Mouse (Mus musculus) fibroblast of lung, adult 2 months (primary cell): Measurements from ENCODE around the gene 1700061G19Rik.
"Not testable (repeated sequence)": the region's sequence is repeated elsewhere in the genome, so short reads cannot be mapped to it uniquely, and the experiment has no call there.

ENCODE experiments used
- DNase-seq: peaks from one replicate; pipeline ENCODE4 v3.0.0-alpha.2; 2011; ENCODE audit warnings: low read depth

The 1700061G19Rik gene

DNA sequence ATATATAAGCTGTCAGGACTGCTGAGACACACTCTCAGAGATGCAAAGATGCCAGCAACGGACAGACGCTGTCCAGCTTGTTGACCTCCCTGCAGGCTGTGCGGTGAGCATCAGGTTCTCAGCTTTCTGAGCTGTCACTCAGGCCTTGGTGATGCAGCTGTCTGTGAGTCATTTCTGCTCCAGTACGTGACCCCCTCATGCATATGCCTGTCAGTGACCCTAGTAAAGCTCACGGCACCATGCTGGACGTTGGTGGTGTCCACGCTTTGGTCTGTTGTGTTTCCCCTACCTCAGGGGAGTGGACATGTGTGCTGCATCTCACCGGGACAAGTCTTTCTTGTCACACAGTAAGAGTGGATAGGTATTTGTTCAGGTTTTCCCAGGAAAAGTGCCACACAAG is 3.5 kb upstream of the 1700061G19Rik start:
- no peak for DNase-seq

DNA sequence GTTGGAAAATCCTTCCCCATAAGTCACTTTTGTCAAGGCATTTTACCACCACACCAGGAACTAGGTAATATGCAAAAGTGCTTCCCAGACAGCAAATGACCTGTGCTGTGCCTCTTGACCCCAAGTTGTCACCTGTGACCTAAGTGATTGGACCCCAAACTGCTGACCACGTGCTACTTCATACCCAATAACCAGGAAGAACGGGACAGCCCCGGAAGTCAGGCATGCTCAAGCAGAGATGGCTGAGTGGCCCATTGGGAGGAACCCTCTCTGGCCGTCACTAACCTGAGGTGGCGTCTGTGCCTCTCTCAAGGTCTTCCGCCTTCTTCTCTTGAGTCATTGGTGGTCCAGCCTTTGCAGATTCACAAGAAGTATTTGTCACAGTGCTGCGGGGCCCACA is 2.8 kb upstream of the 1700061G19Rik start:
- no peak for DNase-seq

DNA sequence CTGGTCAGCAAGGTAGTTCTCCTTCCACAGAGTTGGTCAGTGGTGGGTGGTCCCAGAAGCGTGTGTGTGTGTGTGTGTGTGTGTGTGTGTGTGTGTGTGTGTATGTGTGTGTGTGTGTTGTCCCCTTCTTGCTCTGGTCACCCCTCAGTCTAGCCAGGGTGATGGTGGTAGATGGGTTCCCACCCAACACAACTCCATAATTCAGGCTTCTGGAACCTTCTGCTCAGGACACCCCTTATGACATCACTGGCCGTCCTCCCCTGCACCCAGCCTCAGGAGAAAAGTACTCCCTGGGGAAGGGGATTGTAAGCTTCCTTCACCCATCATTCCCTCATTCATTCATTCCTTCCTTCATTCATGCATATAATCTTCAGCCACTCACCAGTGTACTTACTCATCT is 1.0 kb upstream of the 1700061G19Rik start, which contains the start of gene Acsbg2:
Gene Acsbg2, minus strand, starts transcription at position 211 of the 400 bp plus-strand sequence.
- DNase-seq, result no peak

DNA sequence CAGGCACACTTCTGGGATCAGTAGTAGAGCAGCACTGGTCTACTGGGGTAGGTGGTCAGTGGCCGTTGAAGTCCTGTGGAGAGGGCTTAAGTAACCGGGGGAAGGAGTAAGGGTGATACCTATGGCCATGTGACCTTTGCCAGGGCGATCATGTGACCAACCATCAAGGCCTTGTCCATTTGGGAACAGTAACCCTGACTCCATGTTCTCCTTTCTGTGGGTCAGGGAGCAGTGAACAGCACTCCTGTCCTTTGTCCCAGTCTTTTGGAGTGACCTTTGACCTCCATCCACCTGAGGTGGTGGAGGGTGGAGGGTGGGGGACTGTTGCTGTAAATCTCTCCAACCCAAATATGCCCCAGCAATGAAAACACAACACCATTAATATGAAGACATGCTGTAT is 1.2 kb downstream of the 1700061G19Rik start:
- no peak for DNase-seq

DNA sequence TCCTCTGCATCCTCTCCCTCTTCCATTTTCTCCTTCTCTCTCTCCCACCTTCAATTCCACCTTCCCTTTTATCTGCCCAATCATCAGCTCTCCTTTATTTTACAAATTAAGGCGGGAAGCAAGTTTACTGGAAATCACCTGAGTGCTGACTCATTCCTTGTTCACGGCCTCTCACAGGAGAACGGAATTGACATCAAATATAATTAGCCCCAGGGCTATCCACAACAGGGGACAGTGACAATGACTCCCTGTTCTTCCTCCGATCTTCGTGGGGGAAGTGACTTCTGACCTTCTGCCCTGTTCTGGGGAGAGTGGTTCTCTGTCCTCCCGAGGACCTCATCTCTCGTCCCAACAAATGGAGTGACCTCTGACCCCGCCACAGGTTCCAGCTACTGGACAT is 1.7 kb downstream of the 1700061G19Rik start:
- no peak for DNase-seq

DNA sequence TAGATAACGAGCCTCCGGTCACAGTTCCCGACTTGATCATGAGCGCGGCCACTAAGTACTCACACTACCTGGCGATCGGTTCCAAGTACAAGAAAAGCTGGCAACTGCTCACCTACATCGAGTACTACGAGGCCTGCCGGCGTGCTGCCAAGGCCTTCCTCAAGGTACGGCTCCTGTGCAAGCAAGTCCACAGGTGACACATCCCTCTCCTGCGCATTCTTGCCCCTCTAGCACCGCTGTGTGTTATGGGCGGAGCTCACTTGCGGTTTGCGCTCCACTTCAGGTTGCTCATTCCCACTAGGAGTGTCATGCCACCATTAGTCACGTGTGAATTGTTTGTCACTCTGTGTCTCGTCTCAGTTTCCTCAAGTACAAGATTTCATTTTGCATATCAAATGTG is 2.1 kb downstream of the 1700061G19Rik start:
- no peak for DNase-seq

DNA sequence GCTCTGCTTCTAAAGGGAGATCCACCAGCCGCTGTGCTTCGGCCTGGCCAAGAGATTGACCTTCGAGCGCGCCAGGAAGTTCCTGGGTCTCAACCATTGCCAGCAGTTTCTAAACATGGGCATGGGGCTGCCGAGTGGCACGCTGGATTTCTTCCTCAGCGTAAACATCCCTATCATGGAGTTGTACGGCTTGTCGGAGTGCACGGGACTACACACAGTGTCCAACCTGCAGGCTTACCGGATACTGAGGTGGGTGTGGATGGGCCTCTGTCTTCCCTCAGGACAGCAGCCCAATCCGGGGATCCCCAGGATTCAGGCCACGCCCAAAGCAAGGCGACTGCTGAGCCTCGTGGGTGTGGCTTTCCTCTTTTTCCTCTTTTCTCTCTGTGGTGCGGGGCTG is 8.3 kb downstream of the 1700061G19Rik start:
- no peak for DNase-seq

DNA sequence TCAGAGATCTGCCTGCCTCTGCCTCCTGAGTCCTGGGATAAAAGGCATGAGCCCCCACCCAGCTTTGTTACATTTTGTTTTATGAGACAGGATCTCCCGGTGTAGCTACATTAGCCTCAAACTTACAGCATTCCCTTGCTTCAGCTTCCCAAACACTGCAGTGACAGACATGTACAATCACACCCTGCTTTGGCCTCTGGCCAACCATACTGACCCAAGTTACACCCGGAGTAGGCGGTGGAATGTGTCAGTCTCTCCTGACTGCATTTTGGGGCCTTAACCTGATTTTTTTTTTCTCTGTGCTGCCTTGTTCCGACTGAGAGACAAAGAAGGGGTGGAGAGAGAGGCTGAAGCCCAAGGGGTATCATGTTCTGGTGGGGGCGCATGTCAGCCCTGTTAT is 9.1 kb downstream of the 1700061G19Rik start:
- no peak for DNase-seq

DNA sequence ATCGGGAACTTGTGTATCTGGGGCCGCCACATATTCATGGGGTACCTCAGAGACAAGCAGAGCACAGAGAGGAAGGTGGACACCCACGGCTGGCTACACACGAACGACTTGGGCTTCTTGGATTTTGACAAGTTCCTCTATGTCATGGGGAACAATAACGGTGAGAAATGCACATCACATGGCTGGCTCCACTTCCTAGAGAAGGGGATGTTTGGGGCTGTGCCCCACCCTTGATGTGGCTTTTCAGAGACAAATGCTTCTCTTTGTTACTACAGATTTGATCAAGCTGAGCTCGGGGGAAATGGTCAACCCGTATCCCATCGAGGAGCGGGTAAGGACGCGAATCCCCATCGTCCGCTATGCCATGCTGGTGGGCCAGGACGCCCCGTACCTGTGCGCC is 9.5 kb downstream of the 1700061G19Rik start:
- no peak for DNase-seq

DNA sequence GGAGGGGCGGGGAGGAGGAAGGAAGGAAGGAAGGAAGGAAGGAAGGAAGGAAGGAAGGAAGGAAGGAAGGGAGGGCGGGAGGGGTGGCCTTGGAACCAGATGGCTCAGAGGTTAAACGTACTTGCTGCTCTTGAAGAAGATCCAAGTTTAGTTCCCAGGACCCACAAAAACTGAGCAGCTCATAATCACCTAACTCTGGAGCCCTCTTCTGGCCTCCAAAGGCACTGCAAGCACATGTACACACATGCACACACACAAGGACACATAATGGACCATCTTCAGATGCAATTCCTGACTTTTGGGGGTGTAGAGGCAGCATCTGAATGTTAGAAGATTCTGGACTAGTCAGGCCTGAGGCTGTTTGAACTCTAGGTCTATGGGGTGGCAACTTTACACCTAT is 12.8 kb downstream of the 1700061G19Rik start:
- no peak for DNase-seq

DNA sequence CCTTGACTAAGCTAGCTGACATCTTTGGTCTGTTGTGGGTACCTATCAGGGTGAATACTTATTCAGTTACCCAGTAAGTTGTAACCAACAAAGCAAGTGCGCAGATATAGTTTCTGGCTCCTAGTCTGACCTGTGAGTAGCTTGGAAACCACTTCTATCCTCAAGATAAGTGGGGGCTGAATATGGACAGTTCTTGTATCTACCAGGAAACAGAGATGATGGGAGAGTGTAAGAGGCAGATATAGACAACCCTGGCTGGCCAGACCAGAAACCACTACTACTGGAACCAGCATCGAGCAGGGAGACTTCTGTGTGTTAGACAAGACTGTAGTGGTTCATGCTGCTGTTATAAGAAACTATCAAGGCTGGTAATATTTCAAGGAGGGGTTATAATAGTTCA is 14.7 kb downstream of the 1700061G19Rik start:
- DNase-seq, result no peak

DNA sequence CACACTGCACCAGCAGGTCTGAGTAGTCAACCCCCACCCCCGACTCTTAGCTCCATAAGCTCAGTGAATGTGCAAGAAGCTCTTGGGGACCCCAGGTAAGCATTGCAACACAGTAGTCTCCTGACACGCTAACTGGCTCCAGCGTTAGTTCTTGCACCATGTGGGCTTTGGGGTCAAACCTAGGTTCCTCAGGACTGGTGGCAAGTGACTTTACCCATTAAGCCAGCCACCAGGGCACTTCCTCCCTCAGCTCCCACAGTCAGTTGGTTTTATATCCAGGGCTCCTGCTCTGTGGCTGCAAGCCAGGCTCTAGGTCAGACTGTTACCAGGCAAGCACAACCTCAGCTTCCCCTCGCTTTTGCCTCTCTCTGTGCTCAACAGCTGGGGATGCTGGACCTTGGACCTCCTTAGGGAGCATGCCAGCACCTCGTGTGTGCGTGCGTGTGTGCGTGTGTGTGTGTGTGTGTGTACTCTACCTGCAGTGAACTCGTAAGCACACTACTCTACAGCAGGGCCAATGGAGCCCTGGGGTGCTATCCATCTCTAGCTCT is 20.2 kb downstream of the 1700061G19Rik start:
- DNase-seq, result no peak

DNA sequence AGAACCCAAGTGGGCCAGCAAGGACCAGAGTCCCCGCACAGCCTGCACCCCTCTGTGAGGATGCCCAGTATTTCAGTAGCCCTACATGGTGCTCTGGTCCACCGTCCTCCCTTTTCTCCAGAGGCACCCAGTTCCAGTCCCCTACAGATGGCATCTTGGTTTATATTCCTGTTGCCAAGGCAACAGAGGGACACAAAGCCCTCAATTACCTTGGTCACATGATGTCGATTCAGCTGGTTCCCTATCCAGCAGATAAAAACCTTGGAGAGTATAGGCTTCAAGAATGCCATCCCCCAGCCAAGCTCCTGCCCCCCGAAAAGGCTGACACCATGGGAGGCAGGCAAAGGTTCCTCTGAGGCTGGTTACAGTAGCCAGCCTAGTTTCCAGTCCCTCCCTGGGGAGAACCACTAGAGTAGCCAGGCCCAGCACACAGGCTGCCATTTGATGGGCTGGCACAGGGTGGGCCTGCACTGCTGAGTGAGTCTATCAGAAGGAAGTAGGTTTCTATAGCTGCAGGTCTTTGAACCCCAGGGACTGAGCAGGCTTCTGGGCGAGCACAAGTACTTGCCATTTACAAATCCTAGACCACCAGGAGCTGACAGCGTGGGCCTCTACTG is 21.3 kb downstream of the 1700061G19Rik start:
- no peak for DNase-seq

DNA sequence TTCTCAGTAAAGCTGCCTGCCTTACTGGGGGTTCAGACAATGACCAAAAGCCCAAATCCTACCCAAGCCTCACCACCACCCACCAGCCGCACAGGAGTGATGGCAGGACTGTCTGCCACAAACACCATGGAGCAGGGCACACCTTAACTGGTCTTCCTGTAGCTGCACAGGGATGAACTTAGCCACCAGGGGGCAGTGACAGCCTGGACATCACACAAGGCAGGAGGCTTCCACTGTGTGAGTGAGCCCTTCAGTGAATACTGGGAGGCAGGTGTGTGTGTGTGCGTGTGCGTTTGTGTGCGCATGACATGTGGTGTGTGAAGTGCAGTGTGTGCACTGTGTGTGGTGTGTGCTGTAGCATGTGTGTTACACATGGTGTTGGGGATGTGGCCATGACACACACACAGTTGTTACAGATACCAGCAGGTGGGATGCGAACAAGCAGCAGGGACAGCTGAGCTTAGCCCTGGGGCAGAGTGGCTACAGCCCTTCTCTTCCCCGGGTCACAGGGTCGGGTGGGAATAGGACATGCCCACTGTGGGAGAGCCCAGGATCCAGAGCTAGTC is 22.4 kb downstream of the 1700061G19Rik start:
- DNase-seq, result peak; percentile 37

DNA sequence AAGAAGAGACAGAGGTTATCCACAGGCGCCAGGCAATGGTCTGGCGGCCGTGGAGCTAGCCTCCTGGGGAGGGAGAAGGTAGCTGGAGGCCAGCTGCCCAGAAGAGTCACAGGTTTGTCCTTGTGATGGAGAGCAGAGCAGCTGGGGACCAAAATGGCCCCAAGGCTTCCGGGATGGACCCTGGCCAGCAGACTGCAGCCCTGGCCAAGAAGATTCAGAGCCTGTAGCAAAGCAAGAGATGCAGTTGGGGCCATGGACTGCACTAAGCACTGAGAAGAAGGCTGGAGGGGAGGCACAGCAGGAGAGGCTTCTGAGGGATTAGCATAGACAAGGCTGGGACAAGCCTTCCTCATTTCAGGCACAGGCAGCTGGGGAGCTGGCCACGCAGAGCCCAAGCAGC is 27.4 kb downstream of the 1700061G19Rik start:
- DNase-seq, result no peak

DNA sequence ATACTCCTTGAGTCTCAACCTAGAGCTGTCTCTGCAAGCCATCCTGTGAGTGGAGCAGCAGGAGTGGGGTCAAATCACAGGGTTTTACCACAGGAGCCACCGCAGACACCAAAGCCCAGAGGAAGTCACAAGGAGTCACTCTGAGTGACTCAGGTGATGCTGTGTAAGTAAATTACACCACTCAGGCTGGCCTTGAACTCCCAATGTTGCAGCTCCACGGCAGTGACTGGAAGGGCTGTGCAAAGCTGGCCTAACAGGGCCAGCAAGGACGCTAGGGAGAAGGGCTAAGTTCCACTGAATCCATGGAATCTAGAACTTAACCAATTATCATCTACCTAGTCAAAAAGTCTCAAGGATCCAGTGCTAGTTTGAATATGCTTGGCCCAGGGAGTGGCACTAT is 30.9 kb downstream of the 1700061G19Rik start:
- no peak for DNase-seq

DNA sequence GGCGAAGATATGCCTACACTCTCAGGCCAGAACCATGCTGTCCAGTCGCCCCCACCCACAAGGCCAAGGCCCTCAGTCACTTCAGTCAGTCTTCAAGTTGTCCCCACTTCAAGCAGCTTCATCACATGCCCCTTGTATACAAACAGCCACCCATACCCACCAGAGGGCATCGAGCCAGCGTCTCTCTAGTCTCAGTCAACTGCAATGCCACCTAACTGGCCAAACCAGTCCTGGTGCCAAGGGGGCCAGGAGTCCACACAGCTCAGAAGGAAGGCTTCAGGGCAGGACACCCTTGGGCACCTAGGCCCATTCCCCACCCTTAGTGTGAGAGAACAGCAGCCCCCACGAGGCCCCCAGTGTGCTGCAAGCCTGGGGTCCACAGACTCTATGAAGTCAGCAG is 31.8 kb downstream of the 1700061G19Rik start:
- no peak for DNase-seq

DNA sequence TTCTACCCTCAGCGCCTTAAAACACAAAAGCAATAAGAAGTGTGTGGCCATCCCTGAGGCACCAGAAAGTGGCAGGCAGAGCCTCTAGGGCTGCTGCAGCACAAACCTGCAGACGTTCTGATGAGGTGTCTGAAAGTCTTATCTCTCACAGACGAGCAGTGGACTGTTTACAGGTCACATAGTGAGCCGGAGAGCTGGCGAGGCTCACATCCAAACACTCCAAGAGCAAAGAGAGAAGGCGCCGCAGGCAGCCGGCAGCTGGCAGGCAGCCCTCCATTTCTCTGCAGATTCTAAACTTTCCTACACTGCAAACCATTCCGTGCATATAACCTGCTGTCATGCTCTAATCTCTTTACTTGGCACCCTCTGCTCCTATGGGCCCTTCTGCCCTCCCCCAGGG is 32.6 kb downstream of the 1700061G19Rik start:
- DNase-seq, result no peak

DNA sequence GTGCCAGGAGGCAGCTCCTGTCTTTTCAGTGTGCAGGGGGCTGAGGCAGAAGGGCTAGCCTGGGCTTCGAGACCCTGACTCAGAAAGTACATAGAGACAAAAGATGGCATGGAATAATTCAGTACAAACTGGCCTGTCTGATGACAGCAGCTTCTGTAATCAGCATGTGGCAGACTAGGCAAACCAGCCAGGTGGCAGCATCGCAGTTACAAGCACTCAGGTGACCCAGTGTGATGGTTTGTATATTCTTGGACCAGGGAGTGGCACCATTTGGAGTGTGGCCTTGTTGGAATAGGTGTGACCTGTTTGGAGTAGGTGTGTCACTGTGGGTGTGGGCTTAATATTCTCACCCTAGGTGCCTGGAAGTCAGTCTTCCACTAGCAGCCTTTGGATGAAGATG is 34.5 kb downstream of the 1700061G19Rik start:
- not testable (repeated sequence) for DNase-seq

DNA sequence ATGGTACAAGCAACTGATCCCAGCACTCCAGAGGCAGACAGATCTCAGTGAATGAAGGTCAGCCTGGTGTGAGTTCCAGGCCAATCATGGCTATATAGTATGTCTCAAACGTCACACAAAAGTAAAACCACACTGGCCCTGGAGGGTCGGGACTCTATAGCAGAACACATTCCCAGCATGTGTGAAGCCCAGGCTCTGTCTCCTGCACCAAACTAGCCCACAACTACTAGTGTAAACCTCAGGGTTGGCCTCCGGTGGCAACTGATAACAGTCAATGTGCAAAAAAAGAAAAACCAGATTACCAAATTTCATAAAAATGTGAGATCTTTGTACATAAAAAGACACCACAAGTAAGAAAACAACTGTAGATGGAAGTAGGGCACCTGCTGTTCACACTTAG is 37.7 kb downstream of the 1700061G19Rik start:
- no peak for DNase-seq

DNA sequence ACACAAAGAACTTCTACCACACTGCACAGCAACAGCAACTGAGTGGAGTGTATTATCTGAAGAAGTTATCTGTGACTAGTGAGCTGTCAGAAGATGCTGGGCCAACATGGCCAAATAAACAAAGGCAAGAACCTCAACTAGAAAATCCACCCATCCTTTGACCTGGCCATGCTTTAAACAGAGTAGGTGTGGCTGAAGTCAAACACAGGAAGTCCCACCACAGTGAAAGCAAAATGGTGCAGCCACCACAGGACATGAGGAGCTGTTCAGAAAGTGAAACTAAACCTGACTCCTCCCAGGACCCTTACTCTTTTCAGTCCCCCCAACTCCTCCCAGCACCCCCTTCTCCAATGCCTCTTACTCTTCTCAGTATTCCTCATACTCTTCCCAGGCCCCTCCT is 38.2 kb downstream of the 1700061G19Rik start:
- DNase-seq, result no peak

DNA sequence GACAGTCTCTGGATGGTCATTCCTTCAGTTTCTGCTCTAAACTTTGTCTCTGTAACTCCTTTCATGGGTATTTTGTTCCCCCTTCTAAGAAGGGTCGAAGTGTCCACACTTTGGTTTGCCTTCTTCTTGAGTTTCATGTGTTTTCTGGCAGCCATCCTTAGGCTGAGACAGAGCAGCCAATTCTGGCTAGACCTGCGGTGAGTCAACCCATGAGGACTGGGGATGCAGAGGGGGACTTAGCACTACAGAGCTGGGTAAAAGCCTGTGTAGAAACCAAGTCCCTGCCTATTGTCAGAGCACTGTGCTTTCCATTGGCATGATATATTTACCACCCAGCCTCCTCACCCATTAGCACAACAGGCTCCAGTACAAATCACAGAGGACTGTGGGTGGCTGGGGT is 41.9 kb downstream of the 1700061G19Rik start:
- DNase-seq, result peak; percentile 60

DNA sequence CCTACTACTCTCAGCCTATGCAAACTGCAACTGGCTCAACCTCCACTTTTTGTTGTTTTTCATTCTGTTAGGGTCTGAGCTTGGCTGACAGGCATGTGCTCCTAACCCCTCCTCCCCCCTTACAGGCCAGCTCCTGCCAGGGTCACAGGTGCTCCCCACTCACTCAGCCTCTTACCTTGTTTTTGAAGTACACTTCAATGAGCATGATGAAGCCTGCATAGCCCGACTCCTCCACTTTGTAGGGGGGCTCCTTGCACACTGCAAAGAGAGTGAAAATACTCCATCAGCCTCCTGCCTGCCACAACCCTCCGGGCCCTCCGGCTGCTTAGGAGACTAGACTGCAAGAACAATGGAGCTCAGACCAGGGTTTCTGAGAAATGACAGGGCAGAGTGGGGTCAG is 44.4 kb downstream of the 1700061G19Rik start:
- DNase-seq, result no peak

DNA sequence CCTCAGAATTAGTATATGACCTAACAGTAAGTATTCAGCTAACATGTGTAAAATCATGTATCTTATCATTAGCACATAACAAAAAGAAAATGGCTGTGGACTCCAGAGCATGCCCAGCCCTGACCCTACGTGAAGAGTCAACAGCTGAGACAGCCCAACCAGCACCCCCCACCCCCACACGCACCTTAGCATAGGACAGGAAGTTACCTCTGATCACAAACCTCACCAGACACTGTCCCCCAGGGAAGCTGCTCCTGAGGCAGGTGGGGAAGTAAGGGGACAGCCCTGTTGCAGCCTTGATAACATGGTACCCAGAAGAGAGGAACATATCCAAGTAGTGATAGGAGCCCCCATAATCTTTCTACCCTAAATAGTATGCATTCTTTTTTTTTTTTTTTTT is 50.7 kb downstream of the 1700061G19Rik start:
- DNase-seq, result no peak
